Mouse (Mus musculus): ENCODE measurements at regions not wholly inside any gene's neighbourhood (a gene's known extent, or its start where the extent isn't known, plus 50 kb on each side); places are given as distances from the start of the nearest gene placed in this dataset.
A peak's percentile ranks its signal among the peaks of the same experiment; 100 is the strongest.

DNA sequence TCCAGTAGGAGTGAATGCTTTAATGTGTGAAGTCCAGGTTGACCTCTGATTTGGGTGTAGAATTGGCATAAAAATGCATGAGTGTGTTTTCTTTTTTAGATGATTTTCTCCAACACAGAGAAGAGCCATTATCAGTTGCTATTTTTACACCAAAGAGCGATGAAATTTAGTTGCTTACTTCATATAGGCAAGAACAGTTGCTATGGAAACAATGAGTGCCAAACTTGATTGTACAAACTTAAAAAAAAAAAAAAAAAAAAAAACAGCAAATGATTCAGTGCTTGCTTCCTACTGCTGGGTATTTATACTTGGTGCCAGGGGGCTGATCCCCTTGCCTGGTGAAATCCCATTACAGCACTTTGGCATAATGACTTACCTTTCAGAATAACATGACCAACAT lies 268.0 kb downstream of the Sec23a start:
- DNase-seq = no peak

GRCm38 (mm10) chr12:58728094-58728493 lies 283.7 kb downstream of the Sec23a start:
- no peak for DNase-seq

GRCm38 (mm10) chr12:58727547-58727946 lies 284.3 kb downstream of the Sec23a start:
- DNase-seq = no peak

- DNase-seq = no peak
These were observed 293.9 kb downstream of the Sec23a start for GRCm38 (mm10) chr12:58717908-58718307.

- no peak for DNase-seq
These were observed 297.6 kb downstream of the Sec23a start for GRCm38 (mm10) chr12:58714207-58714606.

DNA sequence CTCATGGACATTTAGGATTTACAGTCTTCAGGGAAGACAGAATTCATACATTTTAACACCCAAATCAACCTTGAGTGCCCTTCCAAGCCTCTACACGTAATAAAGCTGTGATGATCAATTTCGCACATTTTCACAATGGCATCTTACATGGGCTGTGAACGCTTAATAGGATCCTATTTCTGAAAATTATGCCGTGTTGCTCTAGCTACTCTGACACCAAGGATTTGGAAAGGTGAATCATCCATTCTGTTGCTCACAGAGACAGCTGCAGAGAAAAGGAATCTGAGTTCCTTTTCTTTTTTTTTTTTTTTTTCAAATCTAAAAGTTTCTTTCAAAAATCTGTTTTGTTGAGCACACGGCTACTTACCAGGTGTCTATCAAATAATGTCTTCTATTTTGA lies 316.1 kb downstream of the Sec23a start:
- no peak for DNase-seq

DNA sequence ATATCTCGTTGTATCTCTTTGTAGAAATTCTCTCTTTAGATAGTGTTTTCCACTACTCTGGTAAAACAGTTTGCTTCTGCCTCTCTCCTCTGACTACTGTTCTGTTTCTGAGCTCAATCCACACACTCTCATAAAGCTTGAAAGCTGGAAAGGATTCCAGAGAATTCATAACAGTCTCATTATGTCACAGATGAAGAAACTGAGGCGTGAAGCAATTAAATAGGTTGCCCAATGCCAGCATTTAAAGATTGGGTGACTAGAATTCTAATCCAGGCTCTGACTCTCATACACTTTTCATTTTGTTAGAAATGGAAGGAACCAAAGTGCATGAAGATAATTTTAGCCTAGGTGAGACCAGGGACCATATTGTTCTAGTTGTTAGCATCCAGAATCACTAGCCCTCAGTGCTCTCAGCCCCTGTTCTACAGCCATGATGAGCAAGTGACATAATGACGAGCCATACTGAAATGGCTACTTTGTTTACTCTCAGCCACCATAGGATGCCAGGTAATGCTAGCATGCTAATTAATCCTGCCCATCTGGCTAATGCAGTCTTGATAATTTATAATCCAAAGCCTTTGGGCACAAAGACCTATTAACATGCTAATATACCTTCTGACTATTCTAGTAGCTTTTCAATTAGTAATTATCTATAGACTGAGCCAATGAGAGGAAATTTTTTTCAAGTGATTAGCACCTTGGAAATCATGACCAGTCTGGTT lies 341.7 kb downstream of the Sec23a start:
- DNase-seq = no peak

- no peak for DNase-seq
These were observed 357.2 kb downstream of the Sec23a start for GRCm38 (mm10) chr12:58654530-58655056.

GRCm38 (mm10) chr12:58653751-58654150 lies 358.1 kb downstream of the Sec23a start:
- DNase-seq = no peak

- no peak for DNase-seq
These were observed 358.6 kb downstream of the Sec23a start for GRCm38 (mm10) chr12:58653222-58653621.

DNA sequence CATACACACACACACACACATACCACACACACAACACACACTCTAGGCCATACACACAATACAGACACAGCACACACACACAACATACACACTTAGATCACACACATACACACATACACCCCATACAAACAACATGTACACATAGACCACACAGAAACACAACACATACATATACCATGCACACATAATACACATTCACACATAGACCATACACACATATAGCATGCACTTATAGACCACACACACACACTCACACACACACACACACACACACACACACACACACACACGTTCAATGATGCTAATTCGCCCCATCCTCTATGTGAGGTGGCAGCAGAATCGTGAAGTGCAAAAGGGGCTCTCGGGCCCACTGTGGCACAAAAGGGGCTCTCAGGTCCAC lies 359.1 kb downstream of the Sec23a start:
- no peak for DNase-seq

DNA sequence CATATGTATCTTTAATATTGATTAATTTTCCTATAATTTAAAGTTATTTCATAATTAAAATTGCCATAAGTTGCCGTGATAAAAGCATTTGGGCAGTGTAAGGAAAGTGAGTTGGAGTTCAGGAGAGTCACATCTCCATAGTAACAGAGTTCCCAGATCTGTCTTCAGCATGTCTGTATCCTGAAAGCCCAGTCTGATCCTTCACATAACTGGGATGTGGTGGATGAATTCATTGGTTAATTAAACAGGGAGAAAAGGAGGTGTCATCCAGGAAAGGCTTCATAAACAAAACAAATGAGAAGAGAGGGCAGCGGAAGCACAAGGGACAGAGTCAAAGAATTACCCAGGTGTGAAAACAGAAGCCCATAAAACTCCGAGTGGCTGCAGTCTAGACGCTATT lies 363.5 kb downstream of the Sec23a start:
- DNase-seq = no peak

GRCm38 (mm10) chr12:58643843-58644242 lies 368.0 kb downstream of the Sec23a start:
- DNase-seq = no peak

DNA sequence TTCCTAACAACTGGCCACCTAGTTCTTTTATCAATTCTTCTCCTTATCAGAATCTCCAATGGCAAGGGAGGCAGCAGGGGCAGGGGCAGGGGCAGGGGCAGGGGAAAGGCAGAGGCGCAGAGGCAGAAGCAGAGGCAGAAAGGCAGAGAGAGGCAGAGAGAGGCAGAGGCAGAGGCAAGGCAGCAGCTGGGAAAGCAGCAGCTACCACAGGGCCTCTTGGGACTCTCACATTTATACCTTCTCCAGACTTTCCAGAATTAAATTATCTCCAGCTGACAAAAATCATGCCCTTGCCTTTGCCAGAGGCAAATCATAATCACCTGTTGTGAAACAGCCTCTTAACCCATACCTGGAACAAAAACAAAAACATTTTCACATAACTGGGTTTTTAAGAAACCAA lies 370.4 kb upstream of the Clec14a start:
- no peak for DNase-seq

DNA sequence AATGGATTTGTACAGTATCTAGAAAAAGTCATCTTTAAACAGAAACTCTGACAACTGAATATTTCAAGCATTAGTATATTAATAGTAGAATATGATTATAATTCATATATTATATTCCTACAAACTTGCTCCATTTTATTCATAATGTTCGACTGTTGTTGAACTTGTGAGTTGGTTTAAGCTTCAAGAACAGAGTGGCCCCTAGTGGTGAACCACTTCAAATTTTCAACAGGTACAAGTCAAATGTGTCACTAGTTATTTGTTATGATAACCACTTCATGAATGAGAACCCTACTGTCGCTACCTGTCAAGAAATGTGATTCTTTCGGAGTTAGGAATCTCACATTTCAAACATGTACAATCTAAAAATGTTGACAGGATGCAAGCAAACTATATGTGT lies 369.2 kb upstream of the Clec14a start:
- DNase-seq = peak; percentile 15

DNA sequence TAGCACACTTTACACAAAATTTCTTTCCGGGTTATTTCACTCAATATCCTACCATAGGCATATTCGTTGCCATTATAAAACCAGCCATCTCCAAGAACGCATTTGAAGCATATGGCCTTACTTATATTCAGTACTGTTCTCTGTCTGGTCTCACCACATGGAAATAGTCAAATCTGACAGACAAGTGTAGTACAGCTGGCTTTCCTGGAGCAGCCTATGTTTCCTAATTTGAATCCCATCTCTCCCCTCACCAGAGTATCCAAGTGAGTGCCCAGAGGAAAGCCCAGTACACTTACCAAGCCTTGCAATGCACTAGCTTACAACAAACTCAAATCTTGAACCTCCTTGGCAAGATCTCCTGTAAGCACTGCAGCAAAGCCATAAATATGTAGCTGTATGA lies 363.4 kb upstream of the Clec14a start:
- no peak for DNase-seq

GRCm38 (mm10) chr12:58628817-58629216 lies 359.7 kb upstream of the Clec14a start:
- no peak for DNase-seq

DNA sequence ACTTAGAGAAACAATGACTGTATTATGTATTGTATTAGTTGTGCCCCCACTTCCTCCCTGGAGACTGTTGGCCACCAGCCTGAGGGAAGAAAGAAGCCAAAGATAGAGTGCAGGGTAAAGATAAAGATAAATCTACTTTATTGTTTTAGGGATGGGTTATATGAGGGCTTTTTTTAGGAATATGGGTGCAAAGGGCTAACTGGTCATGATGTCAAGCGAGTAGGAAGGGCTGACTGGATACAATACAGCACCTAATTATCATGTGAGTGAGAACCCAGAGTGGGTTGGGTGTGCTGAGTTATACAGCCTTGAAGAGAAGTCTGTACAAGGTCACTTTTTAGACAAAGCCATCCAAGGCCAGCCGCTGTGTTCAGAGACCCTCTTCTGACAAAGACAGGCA lies 356.1 kb upstream of the Clec14a start:
- DNase-seq = no peak

DNA sequence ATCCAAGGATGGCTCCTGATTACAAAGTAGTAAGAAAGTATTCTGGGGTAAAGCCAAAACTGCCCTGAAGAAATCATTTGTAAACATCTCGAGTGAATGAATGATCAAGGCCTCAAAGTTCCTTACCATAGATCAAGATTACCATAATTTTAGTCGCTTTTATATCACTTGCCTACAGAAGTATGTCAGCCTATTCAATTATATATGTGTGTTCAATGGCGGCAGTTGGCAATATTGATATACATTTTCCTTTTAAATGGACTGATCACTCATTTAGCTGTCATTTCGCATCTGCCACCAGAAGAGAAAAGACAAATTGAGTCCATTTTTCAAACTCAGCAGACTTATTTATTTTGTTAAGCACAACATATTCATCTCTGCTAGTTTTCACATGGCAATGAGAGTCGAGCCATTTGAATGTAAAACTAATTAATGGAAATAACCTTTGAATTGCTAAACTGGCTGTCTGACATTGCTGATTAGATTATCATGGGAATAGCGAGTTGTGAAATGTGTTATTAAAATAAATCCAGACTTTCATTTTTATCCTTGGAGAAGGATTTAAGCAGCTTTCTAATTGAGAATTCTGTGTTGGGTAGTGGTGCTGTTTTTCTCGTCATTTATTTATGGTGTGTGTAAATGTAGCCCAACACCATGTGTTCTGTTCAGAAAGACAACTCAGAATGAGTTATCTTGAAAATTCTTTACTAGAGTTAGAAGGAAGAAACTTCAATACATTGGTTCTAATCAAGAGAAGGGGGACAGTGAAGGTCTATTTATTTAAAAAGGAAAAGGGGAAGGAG lies 350.6 kb upstream of the Clec14a start:
- no peak for DNase-seq

DNA sequence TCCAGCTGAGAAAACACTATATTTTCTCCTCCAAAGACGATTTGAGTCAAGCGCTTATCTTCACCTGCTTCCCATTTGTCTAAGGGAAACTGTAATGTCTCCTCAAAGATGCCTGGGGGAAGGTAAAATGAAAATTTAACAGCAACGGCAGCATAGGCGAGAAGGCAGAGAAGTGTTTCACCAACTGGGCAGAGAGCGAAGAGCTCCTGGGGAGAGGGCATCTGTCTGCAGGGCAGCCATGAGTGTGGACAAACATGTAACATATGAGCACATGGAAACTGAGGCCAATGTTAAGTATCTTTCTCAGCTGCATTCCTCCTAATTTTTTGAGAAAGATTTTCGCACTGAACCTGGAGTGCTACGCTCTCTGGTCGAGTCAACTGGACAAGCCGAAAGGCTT lies 325.7 kb upstream of the Clec14a start:
- no peak for DNase-seq

- no peak for DNase-seq
These were observed 322.4 kb upstream of the Clec14a start for GRCm38 (mm10) chr12:58591480-58591829.

- no peak for DNase-seq
These were observed 321.7 kb upstream of the Clec14a start for GRCm38 (mm10) chr12:58590547-58591479.

Measured in heart, postnatal 4 days (tissue).